Comparison of ENCODE assay signal across 11 mouse cellular contexts in genomic region chr10:19208101-19208722, GRCm38 (mm10).
A peak's percentile ranks its signal among the peaks of the same experiment; 100 is the strongest.
DNase-seq lines count a peak whose midpoint lies in the region; ATAC-seq lines count a peak whose summit lies in the region.
"Had no signal": no experiment of that assay in that cellular context is flagged by ENCODE, and none has a peak within 500 bp of the region (broad histone marks: within the 10 kb centered on the region; RNA-seq: fewer than 3 reads in every experiment).

No protein-coding gene starts in this region.

- ATAC-seq in embryonic facial prominence, embryonic 12.5 days (ENCODE audit: insufficient number of reproducible peaks, insufficient read depth, low FRiP score, low TSS enrichment): no peak
- no peak for ATAC-seq in hindbrain, embryonic 16.5 days
- no peak for ATAC-seq in neural tube, embryonic 13.5 days (ENCODE audit: low read depth)
- ATAC-seq: intestine, postnatal 0 days had no signal

- DNase-seq in adrenal gland, adult 2 months: peak; percentile 8
- DNase-seq in adrenal gland, postnatal 4 days (ENCODE audit: low spot score in 2 of 2): no peak
- DNase-seq in gastrocnemius, postnatal 36 days: no peak
- DNase-seq in thymus, postnatal 25 days: no peak
- DNase-seq in spleen, postnatal 10 days (ENCODE audit: low spot score in 2 of 2): no peak
- DNase-seq: cerebellum, adult 2 months had no signal

- H3K9me3 ChIP-seq in embryonic facial prominence, embryonic 12.5 days: no peaks in the 10 kb centered on the region
- H3K9me3 ChIP-seq in hindbrain, embryonic 16.5 days (ENCODE audit: control insufficient read depth, low read length): no peaks in the 10 kb centered on the region
- no peaks in the 10 kb centered on the region for H3K9me3 ChIP-seq in neural tube, embryonic 13.5 days
- H3K9me3 ChIP-seq: limb, embryonic 15.5 days had no signal

- H3K9ac ChIP-seq in embryonic facial prominence, embryonic 12.5 days: no peak overlapping the region
- no peak overlapping the region for H3K9ac ChIP-seq in hindbrain, embryonic 16.5 days (ENCODE audit: low read depth, low read length)
- no peak overlapping the region for H3K9ac ChIP-seq in neural tube, embryonic 13.5 days
- H3K9ac ChIP-seq: limb, embryonic 15.5 days had no signal

- peaks cover 3% of the 10 kb centered on the region; the same call in 1 of the 2 replicates for H3K4me1 ChIP-seq in embryonic facial prominence, embryonic 12.5 days
- no peaks in the 10 kb centered on the region for H3K4me1 ChIP-seq in hindbrain, embryonic 16.5 days (ENCODE audit: control insufficient read depth, insufficient read depth, low read depth, low read length)
- H3K4me1 ChIP-seq in neural tube, embryonic 13.5 days (replicated peaks): peaks cover 5% of the 10 kb centered on the region; the same call in 1 of the 2 replicates
- H3K4me1 ChIP-seq: limb, embryonic 15.5 days had no signal

- H3K27ac ChIP-seq in embryonic facial prominence, embryonic 12.5 days: no peak overlapping the region
- H3K27ac ChIP-seq in hindbrain, embryonic 16.5 days (ENCODE audit: low read depth, low read length): no peak overlapping the region
- H3K27ac ChIP-seq in neural tube, embryonic 13.5 days (replicated peaks): no peak overlapping the region
- H3K27ac ChIP-seq: limb, embryonic 15.5 days had no signal

- 9% methylated on average over 12 of the region's 12 CpGs for WGBS in embryonic facial prominence, embryonic 12.5 days
- WGBS in hindbrain, embryonic 16.5 days: 7% methylated on average over 12 of the region's 12 CpGs
- WGBS in neural tube, embryonic 13.5 days: 4% methylated on average over 12 of the region's 12 CpGs

- no peaks in the 10 kb centered on the region for H3K36me3 ChIP-seq in embryonic facial prominence, embryonic 12.5 days
- no peaks in the 10 kb centered on the region for H3K36me3 ChIP-seq in hindbrain, embryonic 16.5 days (ENCODE audit: control insufficient read depth, insufficient read depth, low read length)
- H3K36me3 ChIP-seq in neural tube, embryonic 13.5 days: no peaks in the 10 kb centered on the region
- H3K36me3 ChIP-seq: limb, embryonic 15.5 days had no signal

- no peaks in the 10 kb centered on the region for H3K27me3 ChIP-seq in embryonic facial prominence, embryonic 12.5 days
- H3K27me3 ChIP-seq in hindbrain, embryonic 16.5 days (replicated peaks; ENCODE audit: control insufficient read depth, insufficient read depth, low read length): no peaks in the 10 kb centered on the region
- H3K27me3 ChIP-seq in neural tube, embryonic 13.5 days: no peaks in the 10 kb centered on the region
- H3K27me3 ChIP-seq: limb, embryonic 15.5 days had no signal

- peak overlapping the region; percentile 31 for H3K4me2 ChIP-seq in embryonic facial prominence, embryonic 12.5 days (replicated peaks)
- H3K4me2 ChIP-seq in hindbrain, embryonic 16.5 days (ENCODE audit: low read length): peak overlapping the region; percentile 43
- H3K4me2 ChIP-seq in neural tube, embryonic 13.5 days: peak overlapping the region; percentile 37
- H3K4me2 ChIP-seq: limb, embryonic 15.5 days had no signal

- intact Hi-C loops in gastrocnemius, postnatal 36 days (cut with DNase I): no loop called here

- H3K4me3 ChIP-seq in embryonic facial prominence, embryonic 12.5 days: no peak overlapping the region
- H3K4me3 ChIP-seq in hindbrain, embryonic 16.5 days (ENCODE audit: low read length): 0 out of 2 replicates have a peak overlapping the region, but pooled peaks have one; percentile 21
- H3K4me3 ChIP-seq in neural tube, embryonic 13.5 days: no peak overlapping the region
- H3K4me3 ChIP-seq: limb, embryonic 15.5 days had no signal
